8 mouse cellular contexts compared by ENCODE assay signal in genomic region chr4:124477359-124477868, GRCm38 (mm10).
DNase-seq lines count a peak whose midpoint lies in the region; ATAC-seq and TF ChIP-seq lines count a peak whose summit lies in the region.

No protein-coding gene starts in this region.

- H3K4me3 ChIP-seq in heart, embryonic 11.5 days (ENCODE audit: low read depth, low read length), result peak overlapping the region; percentile 19
- H3K4me3 ChIP-seq in hindbrain, embryonic 14.5 days (replicated peaks; ENCODE audit: low read length), result no peak overlapping the region
- peak overlapping the region; percentile 14; the same call in 1 of the 2 replicates for H3K4me3 ChIP-seq in midbrain, embryonic 12.5 days

- no peaks in the 10 kb centered on the region for H3K4me1 ChIP-seq in heart, embryonic 11.5 days (ENCODE audit: control insufficient read depth, insufficient read depth, low read length)
- peaks cover 11% of the 10 kb centered on the region for H3K4me1 ChIP-seq in hindbrain, embryonic 14.5 days (replicated peaks; ENCODE audit: control insufficient read depth, insufficient read depth, low read length)
- peaks cover 25% of the 10 kb centered on the region for H3K4me1 ChIP-seq in midbrain, embryonic 12.5 days

- H3K9ac ChIP-seq in heart, embryonic 11.5 days (ENCODE audit: low read depth, low read length), result no peak overlapping the region
- no peak overlapping the region for H3K9ac ChIP-seq in hindbrain, embryonic 14.5 days
- H3K9ac ChIP-seq in midbrain, embryonic 12.5 days (replicated peaks), result no peak overlapping the region; the same call in 1 of the 2 replicates

- peak overlapping the region; percentile 55 for H3K4me2 ChIP-seq in heart, embryonic 11.5 days
- H3K4me2 ChIP-seq in hindbrain, embryonic 14.5 days (replicated peaks), result peak overlapping the region; percentile 38
- H3K4me2 ChIP-seq in midbrain, embryonic 12.5 days (replicated peaks), result peak overlapping the region; percentile 48

- no peak for ATAC-seq in heart, embryonic 11.5 days (replicated peaks; ENCODE audit: insufficient number of reproducible peaks, low FRiP score, low TSS enrichment)
- peak; percentile 70; the same call in 1 of the 2 replicates for ATAC-seq in hindbrain, embryonic 14.5 days (ENCODE audit: low FRiP score)
- peak; percentile 81 for ATAC-seq in midbrain, embryonic 12.5 days (ENCODE audit: low FRiP score, low read depth)
- no peak for ATAC-seq in megakaryocyte, adult 5-6 weeks (ENCODE audit: poor library complexity, severe bottlenecking)

- no peak for TF ChIP-seq POLR2A in brain, embryonic 14.5 days (IDR thresholded peaks at IDR 0.05; ENCODE audit: borderline replicate concordance, extremely low read depth, insufficient read depth, insufficient read length, poor library complexity, severe bottlenecking)

- no peaks in the 10 kb centered on the region for H3K36me3 ChIP-seq in heart, embryonic 11.5 days (ENCODE audit: control insufficient read depth, insufficient read depth, low read length)
- H3K36me3 ChIP-seq in hindbrain, embryonic 14.5 days (replicated peaks; ENCODE audit: control insufficient read depth, insufficient read depth), result no peaks in the 10 kb centered on the region
- H3K36me3 ChIP-seq in midbrain, embryonic 12.5 days, result no peaks in the 10 kb centered on the region

- no peak for DNase-seq in heart, adult 9 months (ENCODE audit: low spot score in 2 of 2)
- peak; percentile 87 for DNase-seq in brain, embryonic 14.5 days (ENCODE audit: low read depth)
- DNase-seq in hindbrain, embryonic 14.5 days (ENCODE audit: low spot score), result peak; percentile 49
- DNase-seq in thymus, postnatal 4 days, result no peak
- no peak for DNase-seq in gastrocnemius, adult 8-10 months (ENCODE audit: low spot score in 2 of 2)

- H3K9me3 ChIP-seq in heart, embryonic 11.5 days (replicated peaks; ENCODE audit: control insufficient read depth, low read length), result no peaks in the 10 kb centered on the region
- no peaks in the 10 kb centered on the region for H3K9me3 ChIP-seq in hindbrain, embryonic 14.5 days (ENCODE audit: control insufficient read depth, low read length)
- H3K9me3 ChIP-seq in midbrain, embryonic 12.5 days, result no peaks in the 10 kb centered on the region

- no peak overlapping the region for H3K27ac ChIP-seq in heart, embryonic 11.5 days (ENCODE audit: low read depth, low read length)
- H3K27ac ChIP-seq in hindbrain, embryonic 14.5 days, result no peak overlapping the region
- peak overlapping the region; percentile 61 for H3K27ac ChIP-seq in midbrain, embryonic 12.5 days (replicated peaks)

- 24% methylated on average over 14 of the region's 14 CpGs for WGBS in heart, embryonic 11.5 days (ENCODE audit: insufficient replicate concordance)
- WGBS in hindbrain, embryonic 14.5 days, result 9% methylated on average over 14 of the region's 14 CpGs
- WGBS in midbrain, embryonic 12.5 days, result 11% methylated on average over 14 of the region's 14 CpGs

- no peak for TF ChIP-seq CTCF in brain, embryonic 14.5 days (IDR thresholded peaks at IDR 0.05; ENCODE audit: borderline replicate concordance, extremely low read depth, insufficient read depth, insufficient read length)

- H3K27me3 ChIP-seq in heart, embryonic 11.5 days (ENCODE audit: control insufficient read depth, insufficient read depth, low read length), result peaks cover 54% of the 10 kb centered on the region
- peaks cover 78% of the 10 kb centered on the region for H3K27me3 ChIP-seq in hindbrain, embryonic 14.5 days (ENCODE audit: control insufficient read depth, insufficient read depth, low read length)
- peaks cover 84% of the 10 kb centered on the region for H3K27me3 ChIP-seq in midbrain, embryonic 12.5 days

Comparison
In these comparisons a context has a peak if more than half of its experiments do, and no peak if none do; other contexts are left out.
1. ATAC-seq: peak in hindbrain, embryonic 14.5 days (single experiment) and midbrain, embryonic 12.5 days (single experiment); none in heart, embryonic 11.5 days (single experiment) and megakaryocyte, adult 5-6 weeks (single experiment).
2. DNase-seq: peak in brain, embryonic 14.5 days (single experiment) and hindbrain, embryonic 14.5 days (single experiment); none in heart, adult 9 months (0 of 2), thymus, postnatal 4 days (single experiment) and gastrocnemius, adult 8-10 months (0 of 2).
3. Peak in every context shown above with its lines, with median percentiles within 50 percentile points of each other: H3K4me2 ChIP-seq.